Mouse (Mus musculus) ES-Bruce4 (cell line): ENCODE data around the gene Hnrnph2. TPM values are rescaled to one million over a fixed set of nuclear protein-coding genes. Genes with fewer than 3 reads are reported as not detected.
A peak's percentile ranks its signal among the peaks of the same experiment; 100 is the strongest.

ENCODE experiments used
- H3K27ac ChIP-seq: 2 replicates; pipeline ENCODE4 v1.5.1; 2012; ENCODE audit warnings: low read length, inconsistent platforms; ENCODE audit not compliant: insufficient read depth
- H3K27me3 ChIP-seq: 2 replicates; pipeline ENCODE4 v1.6.1; 2012; ENCODE audit warnings: mild to moderate bottlenecking, low read length, inconsistent platforms; ENCODE audit not compliant: control insufficient read depth, poor library complexity, insufficient read depth, severe bottlenecking
- H3K36me3 ChIP-seq: 2 replicates; pipeline ENCODE4 v1.6.1; 2012; ENCODE audit warnings: inconsistent platforms, mild to moderate bottlenecking, low read length, moderate library complexity; ENCODE audit not compliant: control insufficient read depth, poor library complexity, insufficient read depth, severe bottlenecking
- H3K4me1 ChIP-seq: one replicate; pipeline ENCODE4 v1.8.1; 2011; ENCODE audit warnings: low read length; ENCODE audit not compliant: control insufficient read depth, insufficient read depth
- H3K4me3 ChIP-seq: 2 replicates; pipeline ENCODE4 v1.5.1; 2011; ENCODE audit warnings: low read depth, mild to moderate bottlenecking, low read length
- H3K9ac ChIP-seq: 2 replicates; pipeline ENCODE4 v1.6.1; 2012; ENCODE audit warnings: low read depth, mild to moderate bottlenecking, inconsistent platforms; ENCODE audit not compliant: poor library complexity, severe bottlenecking
- H3K9me3 ChIP-seq: replicated peaks from 2 replicates; pipeline ENCODE4 v1.6.1; 2012; ENCODE audit warnings: mild to moderate bottlenecking, low read length, inconsistent platforms; ENCODE audit not compliant: control insufficient read depth, poor library complexity, insufficient read depth, severe bottlenecking
- CTCF ChIP-seq: IDR thresholded peaks from one replicate; pipeline ENCODE4 v1.8.1; 2011; ENCODE audit warnings: low read depth, low read length
- EP300 ChIP-seq: IDR thresholded peaks from 2 replicates; pipeline ENCODE4 v1.6.1; 2011; ENCODE audit warnings: low read depth, low read length; ENCODE audit not compliant: insufficient read depth
- POLR2A ChIP-seq: IDR thresholded peaks from one replicate; pipeline ENCODE4 v1.8.1; 2011; ENCODE audit warnings: low read length; ENCODE audit not compliant: insufficient read depth
- polyA plus RNA-seq: library from polyadenylated mRNA; stranded (reverse); fragments of >200 nt; gene quantifications from 2 replicates; pipeline ENCODE4 v1.2.4, GENCODE M21; 2011; ENCODE audit warnings: low read depth; ENCODE audit not compliant: missing spikeins, insufficient read depth, insufficient read length

The Hnrnph2 gene
- polyA plus RNA-seq: 114 and 125 TPM in 2 replicates

- H3K9ac ChIP-seq: peak within 1 kb of the TSS; percentile 92
- H3K27ac ChIP-seq: peak within 1 kb of the TSS; percentile 80; the same call in 1 of the 2 replicates
- H3K27me3 ChIP-seq: no peaks in the 10 kb centered on the region
- H3K36me3 ChIP-seq: no peaks in the 10 kb centered on the region; the same call in 1 of the 2 replicates
- no peaks in the 10 kb centered on the region for H3K4me1 ChIP-seq
- no peaks in the 10 kb centered on the region for H3K9me3 ChIP-seq
- TF ChIP-seq EP300: 0 out of 2 replicates have a peak, but pooled peaks have one; percentile 21
- no peak for TF ChIP-seq CTCF
- TF ChIP-seq POLR2A: no peak
- peak within 1 kb of the TSS; percentile 97 for H3K4me3 ChIP-seq
These were observed at the start of gene Hnrnph2, which contains the start of gene Gla for GRCm38 (mm10) chrX:134600659-134601379. TSS of gene Hnrnph2 (plus strand) at chrX:134601179. TSS of gene Gla (minus strand) at chrX:134601125.

- Histone ChIP-seq H3K4me3 (no peak overlapping the region), H3K27ac (no peak overlapping the region), H3K36me3 (no peaks in the 10 kb centered on the region), H3K9me3 (no peaks in the 10 kb centered on the region), H3K9ac (no peak overlapping the region), H3K4me1 (no peaks in the 10 kb centered on the region), H3K27me3 (no peaks in the 10 kb centered on the region)
- TF ChIP-seq POLR2A (no peak), EP300 (no peak), CTCF (no peak)
These were observed 47.7 kb upstream of the Hnrnph2 start for GRCm38 (mm10) chrX:134553326-134553725.

GRCm38 (mm10) chrX:134554425-134554824 lies 46.6 kb upstream of the Hnrnph2 start:
- Histone ChIP-seq H3K27me3 (no peaks in the 10 kb centered on the region), H3K4me1 (no peaks in the 10 kb centered on the region)
- no peak for TF ChIP-seq CTCF
- TF ChIP-seq EP300: no peak
- no peak for TF ChIP-seq POLR2A

GRCm38 (mm10) chrX:134564326-134564725 lies 36.7 kb upstream of the Hnrnph2 start:
- H3K4me3 ChIP-seq: no peak overlapping the region
- no peaks in the 10 kb centered on the region for H3K27me3 ChIP-seq
- no peak overlapping the region for H3K27ac ChIP-seq
- no peak for TF ChIP-seq POLR2A
- TF ChIP-seq EP300: no peak
- no peak for TF ChIP-seq CTCF
- no peaks in the 10 kb centered on the region for H3K4me1 ChIP-seq
- no peak overlapping the region for H3K9ac ChIP-seq
- no peaks in the 10 kb centered on the region for H3K36me3 ChIP-seq
- H3K9me3 ChIP-seq: no peaks in the 10 kb centered on the region

More at GRCm38 (mm10) chrX:134554425-134554824, 46.6 kb upstream of the Hnrnph2 start:
- Histone ChIP-seq H3K9ac (no peak overlapping the region), H3K4me3 (no peak overlapping the region), H3K9me3 (no peaks in the 10 kb centered on the region), H3K36me3 (no peaks in the 10 kb centered on the region), H3K27ac (no peak overlapping the region)

- no peaks in the 10 kb centered on the region for H3K27me3 ChIP-seq
- no peak overlapping the region for H3K4me3 ChIP-seq
- no peak overlapping the region for H3K9ac ChIP-seq
- TF ChIP-seq CTCF: no peak
- no peak for TF ChIP-seq POLR2A
- no peak for TF ChIP-seq EP300
- H3K36me3 ChIP-seq: no peaks in the 10 kb centered on the region
- H3K27ac ChIP-seq: no peak overlapping the region
- H3K4me1 ChIP-seq: no peaks in the 10 kb centered on the region
- H3K9me3 ChIP-seq: no peaks in the 10 kb centered on the region
These were observed 34.3 kb upstream of the Hnrnph2 start for GRCm38 (mm10) chrX:134566536-134567222.

GRCm38 (mm10) chrX:134577896-134578295 lies 23.1 kb upstream of the Hnrnph2 start:
- TF ChIP-seq POLR2A (no peak), CTCF (no peak), EP300 (no peak)
- Histone ChIP-seq H3K36me3 (no peaks in the 10 kb centered on the region), H3K27ac (no peak overlapping the region), H3K9me3 (no peaks in the 10 kb centered on the region), H3K4me3 (no peak overlapping the region), H3K4me1 (no peaks in the 10 kb centered on the region), H3K27me3 (no peaks in the 10 kb centered on the region), H3K9ac (no peak overlapping the region)
